Mouse (Mus musculus) thymus, postnatal 10 days (tissue): Measurements from ENCODE around the gene 4930503B20Rik.
A peak's percentile ranks its signal among the peaks of the same experiment; 100 is the strongest.

Experiments used
- DNase-seq, 2 experiments: peaks; one replicate each; pipeline ENCODE4 v3.0.0; 2021; ENCODE audit warnings: low spot score in 2 of 2

4930503B20Rik gene

DNA sequence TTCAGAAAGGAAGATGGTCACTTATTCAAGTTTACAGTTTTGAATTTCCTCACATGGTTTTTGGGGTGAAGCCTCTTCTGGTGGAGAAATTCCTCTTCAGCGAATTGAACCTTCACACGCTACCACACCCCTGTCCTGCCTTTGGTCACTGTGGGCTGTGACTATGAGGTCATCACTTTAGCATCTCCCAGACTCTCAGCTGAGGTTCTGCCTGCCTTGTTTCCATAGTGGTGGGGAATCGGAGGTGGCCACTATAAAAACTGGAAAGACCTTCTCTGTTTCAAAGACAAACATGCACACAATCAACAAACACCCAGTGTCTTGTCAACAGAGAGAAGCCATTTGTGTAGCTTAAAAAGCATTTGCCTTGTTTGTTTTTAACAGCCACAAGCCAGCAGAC is at the start of gene 4930503B20Rik:
4930503B20Rik (minus strand) TSS at position 101 of the 400 bp plus-strand sequence.
- DNase-seq = no peak

DNA sequence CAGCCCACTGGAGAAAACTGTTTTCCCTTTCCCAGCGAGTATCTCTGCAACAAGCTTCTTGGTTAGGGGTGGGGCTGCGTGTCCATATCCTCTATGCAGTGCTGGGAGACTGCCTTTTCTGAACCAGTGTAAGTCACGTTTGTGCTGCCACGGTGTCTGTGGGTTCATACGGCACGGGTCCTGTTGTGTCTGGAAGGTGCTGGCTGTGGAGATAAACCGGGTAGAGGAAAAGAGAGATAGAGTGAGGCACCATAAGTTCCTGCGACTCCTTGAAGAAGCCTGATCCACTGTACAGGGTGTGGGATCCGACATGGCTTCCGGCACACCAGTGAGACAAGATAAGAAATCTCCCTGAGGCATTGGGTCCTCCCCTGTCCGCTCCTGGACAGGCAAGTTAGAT is 48.9 kb upstream of the 4930503B20Rik start:
- no peak for DNase-seq

DNA sequence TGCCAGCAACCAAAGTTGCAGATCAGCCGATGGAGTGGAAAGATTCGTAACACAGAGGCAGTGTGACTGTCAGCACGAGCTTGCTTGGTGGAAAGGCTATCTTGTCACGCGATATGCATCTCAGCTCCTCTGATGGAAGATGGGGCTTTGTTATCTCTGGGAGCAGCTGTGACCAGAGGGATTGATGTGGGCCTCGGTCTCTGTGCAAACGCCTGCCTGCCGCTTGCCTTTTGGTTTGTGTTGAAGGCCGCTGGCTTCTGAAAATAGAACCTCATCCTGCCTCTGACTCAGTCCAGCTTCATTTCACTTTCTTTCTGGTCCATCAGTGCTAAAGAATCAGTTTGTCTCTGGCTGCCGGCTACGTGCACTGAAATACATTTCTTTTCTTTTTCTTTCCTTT is 47.9 kb upstream of the 4930503B20Rik start:
- DNase-seq = no peak

DNA sequence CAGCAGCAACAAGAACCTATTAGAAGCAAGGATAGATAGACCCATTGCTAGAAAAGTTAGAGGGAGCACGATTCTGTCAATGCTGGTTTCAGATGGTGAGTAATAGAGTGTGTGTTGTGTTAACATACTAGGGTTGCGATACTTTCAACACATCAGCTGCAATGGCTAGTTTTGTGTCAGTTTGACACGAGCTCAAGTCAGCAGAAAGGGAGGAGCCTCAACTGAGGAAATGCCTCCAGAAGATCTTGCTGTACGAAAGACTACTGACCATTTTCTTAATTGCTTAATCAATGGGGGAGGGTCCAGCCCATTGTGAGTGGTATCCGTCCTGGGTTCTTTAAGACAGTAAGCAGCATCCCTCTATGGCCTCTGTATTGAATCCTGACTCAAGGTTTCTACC is 41.4 kb upstream of the 4930503B20Rik start:
- DNase-seq = no peak

DNA sequence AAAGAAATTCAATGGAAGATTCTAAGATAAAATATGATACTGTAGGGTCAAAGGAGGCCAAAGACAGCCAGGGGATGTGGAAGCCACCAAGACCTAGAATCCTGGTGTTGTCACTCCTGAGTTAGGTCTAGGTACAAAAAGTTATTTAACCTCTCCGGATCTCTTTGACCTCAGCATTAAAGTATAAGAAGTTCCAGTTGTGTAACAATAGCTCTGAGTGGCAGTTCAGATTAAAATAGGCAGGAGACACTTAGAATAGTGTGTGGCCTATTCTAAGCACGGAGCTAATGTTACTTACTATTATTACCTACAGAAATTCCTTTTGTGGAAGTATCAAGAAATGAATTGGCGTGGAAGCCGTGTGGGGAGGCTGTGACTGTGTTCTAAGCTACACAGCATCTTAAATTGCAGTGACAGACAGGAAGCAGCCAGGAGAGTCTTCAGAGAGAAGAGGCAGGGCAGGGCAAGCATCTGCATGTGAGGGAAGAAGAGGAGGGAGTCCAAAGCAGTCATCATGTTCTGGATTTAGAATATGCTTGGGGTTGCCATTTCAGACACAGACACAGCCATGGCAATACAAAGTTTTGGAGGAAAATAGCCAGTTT is 36.1 kb upstream of the 4930503B20Rik start:
- no peak for DNase-seq

DNA sequence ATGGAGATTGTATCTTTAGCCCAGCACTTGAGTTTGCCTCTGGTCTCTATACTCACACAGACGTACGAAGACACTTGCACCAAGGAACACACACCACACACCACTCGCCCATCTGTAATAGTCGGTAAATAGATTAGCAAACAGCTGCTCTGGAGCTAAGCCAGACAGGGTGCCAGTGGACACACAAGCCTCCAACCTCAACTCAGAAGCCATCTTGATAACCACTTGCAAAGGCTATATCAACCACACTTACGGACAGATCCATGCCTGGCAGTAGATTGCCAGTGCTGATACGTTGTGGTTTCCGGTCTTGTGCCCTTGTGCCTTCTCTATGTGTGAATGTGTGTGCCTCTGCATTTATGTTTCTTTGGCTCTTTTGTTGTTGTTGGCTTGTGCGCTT is 35.3 kb upstream of the 4930503B20Rik start:
- no peak for DNase-seq

DNA sequence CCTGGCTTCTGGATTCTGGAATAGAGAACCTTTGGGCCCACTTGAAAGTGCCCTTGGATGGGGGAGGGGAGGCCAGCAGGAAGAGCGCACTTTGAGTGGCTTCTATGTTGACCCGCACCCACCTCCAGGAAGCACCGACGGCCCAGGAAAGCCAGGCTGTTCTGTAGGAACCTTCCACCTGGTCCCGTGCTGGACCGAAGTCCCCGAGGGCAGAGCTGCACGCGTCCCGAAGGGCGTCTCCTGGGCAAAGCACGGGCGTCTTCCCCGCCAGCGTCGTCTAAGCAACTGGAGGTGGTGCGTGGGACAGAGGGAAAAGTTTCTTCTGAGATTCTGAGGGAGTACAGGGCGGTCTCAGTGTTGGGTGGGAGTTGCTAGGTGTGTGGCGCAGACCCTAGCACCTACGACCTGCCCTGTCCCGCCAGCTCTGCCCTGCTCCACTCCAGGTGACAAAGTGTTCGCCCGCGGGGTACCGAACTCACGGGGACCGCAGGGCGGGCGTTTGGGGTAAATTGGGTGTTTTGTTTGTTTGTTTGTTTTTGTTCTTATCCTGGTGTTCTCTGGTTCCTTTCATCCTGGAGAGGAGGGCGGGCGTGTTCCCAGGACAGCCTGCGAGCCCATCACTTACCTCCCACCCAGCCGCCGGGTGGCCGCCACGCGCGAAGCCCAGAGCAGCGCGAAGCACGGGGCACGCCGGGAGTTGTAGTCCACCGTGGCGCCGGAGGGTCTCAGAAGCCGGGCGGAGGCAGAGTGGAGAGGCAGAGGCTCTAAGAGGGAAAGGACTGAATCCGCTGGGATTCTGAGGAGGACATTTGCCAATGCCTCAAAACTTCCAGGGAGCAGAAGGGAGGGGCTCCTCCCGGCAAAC is 33.9 kb upstream of the 4930503B20Rik start, which contains the start of gene Samd13:
Samd13 (minus strand) TSS at position 782 of the 865 bp plus-strand sequence.
- peak; percentile 58 to 61 for DNase-seq

DNA sequence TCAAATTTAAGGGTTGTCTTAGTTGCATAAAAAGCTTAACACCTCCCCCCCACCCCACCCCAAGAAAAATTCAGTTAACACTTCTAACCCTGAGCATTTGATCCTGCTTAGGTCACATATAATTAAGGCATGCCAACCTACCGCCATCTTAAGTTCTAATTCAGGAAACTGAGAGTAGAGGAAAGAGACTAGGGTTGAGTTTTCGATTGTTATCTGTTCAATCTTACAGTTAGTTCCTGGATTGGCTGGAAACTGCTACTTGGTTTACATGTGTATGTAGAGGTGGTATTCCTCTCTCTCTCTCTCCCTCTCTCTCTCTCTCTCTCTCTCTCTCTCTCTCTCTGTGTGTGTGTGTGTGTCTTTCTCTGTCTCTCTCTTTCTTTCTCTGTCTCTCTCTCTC is 32.0 kb upstream of the 4930503B20Rik start:
- no peak for DNase-seq

DNA sequence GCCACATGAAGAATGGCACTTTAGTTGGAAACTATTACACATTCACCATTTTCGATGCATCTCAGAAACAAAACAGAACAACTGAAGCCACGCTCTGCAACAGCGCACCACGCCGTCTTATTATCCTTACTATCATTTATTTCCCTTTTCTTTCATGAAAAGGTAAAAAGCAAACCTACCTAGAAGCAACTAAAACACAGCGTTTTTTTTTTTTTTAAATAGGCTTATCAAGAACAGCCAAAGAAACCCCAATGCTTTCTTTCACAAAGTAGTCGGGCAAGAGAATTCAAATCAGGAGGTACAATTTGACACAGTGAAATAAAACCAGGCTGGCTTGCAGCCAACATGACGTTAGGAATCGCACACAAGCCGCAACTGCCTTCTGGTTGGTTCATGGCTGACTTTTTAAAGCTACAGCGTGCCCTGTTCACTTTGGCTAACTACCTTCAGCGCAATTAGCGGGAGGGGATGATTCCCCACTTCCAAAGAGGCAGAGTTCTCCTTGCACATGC is 31.1 kb upstream of the 4930503B20Rik start:
- no peak for DNase-seq

DNA sequence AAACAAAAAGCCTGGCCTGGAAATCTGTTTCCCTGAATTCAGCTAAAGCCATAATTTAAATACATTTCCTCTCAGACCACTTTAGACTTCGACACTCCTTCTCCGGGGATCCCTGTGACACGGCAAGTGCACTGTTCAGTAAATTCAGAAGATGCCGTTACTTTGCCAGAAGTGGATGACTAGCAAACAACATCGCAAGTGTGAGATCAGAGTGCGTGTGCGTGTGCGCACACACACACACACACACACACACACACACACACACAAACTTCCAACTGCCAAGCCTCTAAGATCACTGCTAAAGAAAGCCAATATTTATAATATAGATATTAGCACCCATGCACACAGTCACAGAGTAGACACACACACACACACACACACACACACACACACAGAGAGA is 30.6 kb upstream of the 4930503B20Rik start:
- DNase-seq = no peak

DNA sequence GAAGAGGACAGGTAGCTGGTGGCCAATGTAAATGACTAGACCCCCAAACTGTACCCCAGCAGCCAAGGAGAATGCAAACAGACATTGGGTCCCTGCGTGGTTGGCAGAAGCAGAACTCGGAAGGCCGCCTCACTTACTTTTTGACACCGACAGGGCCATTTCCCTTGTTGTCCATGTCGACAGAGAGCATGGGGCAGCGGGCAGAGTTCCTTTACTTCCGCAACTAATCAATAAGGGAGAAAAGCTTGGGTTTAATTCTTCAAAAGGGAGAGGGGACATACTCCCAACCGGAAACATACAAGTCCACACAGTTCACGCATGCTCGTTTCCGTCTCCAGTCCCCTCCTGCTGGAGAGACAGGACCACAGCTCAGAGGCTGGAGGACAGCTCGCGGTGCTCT is 29.5 kb upstream of the 4930503B20Rik start:
- no peak for DNase-seq

DNA sequence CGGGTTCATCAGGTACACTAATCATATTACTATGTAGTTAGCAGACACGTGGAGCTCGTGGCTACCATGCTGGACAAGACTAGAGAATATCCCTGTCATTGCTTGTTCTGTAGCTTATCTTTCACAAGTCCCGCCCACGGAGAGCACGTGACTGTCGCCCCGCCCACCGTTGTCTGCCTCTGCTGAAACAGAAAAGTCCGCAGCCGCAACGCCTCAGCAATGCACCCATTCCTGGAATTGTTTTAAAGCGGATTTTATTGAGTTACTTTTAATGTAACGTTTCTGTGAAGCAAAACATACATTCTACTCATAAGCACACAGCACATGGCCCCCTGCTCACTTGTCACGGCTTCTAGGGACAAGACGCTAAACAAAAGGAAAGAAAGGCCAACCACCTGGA is 28.5 kb upstream of the 4930503B20Rik start:
- DNase-seq = no peak

DNA sequence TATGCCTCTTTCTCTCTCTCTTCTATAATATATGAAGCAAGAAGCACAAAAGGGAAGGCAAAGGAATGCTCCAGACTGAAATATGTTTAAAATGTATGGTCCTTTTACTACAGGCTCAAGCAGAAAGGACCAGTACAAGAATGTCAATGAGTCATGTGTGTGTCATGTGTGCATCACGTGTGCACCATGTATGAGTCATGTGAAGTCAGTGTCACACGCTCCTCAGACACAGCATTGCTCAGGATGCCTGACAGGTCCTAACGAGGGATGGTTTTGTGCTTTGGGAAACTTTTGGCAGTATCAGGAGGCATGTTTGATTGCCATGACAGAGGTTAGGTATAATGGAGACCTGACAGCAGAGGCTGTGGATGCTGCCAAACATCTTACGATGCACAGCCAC is 25.1 kb upstream of the 4930503B20Rik start:
- DNase-seq = no peak

DNA sequence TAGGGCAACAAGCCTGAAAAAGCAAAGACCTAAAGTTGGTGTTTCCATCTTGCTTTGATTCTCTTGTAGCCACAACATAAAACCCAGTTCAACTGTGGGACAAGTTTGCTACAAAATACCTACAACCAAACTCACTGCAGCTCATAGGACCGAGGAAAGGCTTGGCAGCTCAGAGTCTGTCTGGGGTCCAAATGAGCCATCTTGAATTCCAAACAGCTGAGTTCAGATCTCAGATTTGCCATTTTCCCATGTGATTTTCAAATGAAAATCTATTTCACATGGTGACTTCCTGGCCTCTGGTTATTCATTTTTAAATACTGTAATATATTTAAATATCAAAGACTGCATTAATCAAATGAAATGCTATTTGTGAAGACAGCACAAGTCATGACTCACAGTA is 24.0 kb upstream of the 4930503B20Rik start:
- no peak for DNase-seq

DNA sequence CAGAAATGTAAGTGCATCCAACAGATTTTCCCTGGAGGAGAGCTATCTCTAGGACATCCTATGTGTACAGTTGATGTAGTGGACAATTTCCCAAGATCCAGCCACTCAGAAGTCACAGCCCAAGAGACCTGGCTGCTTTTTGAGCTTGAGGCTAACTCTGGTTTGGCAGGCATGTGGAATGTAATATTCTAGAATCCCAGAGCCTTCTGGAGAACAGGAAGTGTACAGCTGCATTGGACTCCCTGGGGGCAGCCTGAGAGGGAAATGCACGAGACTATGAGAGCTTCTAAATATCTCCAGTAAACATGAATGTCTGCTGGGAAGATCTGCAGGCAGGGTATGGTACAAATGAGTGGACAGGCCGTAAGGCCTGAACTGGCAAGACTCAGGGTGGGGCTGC is 20.0 kb upstream of the 4930503B20Rik start:
- no peak for DNase-seq

DNA sequence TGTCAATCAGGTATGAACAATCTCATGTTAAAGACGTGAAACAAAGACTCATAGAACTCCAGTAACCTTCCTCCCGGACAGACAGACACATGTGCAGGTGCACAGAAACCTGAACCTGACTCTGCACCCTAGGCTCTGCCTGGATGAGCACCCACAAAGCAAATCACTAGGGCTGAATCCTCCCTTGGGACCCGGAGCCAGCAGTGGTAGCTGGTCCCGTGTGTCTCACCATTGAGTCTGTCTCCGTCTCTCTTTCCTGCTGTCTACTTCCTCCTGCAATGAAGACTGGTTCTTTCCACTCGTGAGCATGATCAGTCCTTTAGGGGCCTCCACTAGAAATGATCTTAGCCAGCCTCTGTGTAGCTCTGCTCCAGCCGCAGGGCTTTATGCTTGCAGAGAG is 10.8 kb upstream of the 4930503B20Rik start:
- DNase-seq = no peak

DNA sequence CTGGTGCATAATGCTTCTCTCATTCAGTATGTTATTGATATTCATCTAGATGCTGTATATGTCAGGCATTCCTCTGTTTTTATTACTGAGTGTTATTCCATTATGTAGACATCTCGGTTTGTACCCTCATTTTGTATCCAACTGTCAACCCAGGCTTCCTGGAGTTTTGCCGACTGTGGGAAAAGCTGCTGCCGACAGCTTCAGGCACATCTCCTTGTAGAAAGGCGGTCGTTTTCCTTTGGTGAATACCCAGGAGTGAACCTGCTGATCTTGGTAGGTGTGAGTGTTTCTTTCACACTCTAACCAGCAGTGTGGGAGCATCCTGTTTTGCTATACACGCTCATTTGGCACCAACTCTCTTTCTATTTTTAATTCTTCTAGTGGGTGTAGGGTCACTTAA is 9.9 kb upstream of the 4930503B20Rik start:
- DNase-seq = no peak

DNA sequence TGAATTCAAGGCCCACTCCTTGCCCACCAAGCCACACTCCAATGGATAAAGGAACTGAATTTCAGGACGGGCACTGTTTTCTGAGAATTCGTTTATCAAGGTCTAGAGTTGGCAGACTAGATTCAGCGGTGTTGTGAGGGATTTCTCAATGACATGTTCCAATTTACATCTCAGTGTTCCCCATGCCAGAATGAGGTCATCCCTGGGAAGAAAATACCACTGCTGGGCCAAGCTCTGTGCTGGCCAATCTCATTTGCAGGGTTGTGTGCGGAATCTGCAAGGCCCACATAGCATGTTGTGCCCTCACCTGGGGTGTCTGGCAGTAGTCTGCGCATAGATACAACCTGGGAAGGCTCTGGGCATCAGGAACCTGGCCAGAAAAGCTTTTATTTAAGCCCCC is 8.2 kb upstream of the 4930503B20Rik start:
- no peak for DNase-seq

DNA sequence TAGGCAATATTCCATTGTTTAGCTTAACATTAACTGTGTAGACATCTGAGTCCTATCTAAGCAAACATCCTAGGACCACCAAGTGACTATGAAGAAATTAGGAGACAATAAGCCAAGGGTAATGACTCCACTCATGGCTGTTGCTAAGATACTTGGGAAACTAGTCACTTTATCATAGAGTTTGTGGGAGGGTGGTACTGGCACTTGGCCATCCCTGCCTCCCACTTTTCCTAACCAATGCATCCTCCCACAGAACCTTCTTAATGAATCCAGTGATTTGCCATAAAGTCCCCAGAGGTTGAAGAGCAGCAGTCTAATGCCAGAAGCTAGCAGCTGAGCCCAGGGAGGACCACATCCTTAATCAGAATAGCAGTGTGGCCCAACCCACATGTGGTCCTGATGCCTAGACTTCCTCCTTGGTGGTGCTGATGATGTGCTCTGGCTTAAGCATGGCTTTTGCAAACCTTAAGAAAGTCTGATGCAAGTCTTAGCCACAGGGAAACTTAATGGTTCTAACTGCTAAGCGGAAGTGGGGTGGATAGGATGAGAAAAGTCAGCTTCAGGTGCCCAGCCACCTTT is 7.0 kb upstream of the 4930503B20Rik start:
- no peak for DNase-seq

DNA sequence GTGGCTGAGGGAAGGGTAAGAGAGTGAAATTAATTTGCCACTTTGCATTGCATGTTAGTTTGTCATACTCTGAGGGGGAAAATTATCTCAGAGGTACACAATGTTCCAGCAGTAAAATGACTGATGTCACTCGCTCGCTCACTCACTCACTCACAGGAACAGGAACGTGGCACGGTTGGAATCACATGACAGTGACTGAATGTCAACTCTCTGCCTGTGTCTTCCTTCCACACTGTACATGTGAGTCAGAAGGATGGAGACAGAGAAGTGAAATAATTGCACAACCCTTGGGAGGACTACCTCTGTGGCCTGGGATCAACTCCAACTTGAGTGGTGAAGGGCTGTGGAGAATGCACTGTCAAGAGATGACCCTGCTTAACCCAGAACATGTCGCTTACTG is 6.3 kb upstream of the 4930503B20Rik start:
- no peak for DNase-seq

DNA sequence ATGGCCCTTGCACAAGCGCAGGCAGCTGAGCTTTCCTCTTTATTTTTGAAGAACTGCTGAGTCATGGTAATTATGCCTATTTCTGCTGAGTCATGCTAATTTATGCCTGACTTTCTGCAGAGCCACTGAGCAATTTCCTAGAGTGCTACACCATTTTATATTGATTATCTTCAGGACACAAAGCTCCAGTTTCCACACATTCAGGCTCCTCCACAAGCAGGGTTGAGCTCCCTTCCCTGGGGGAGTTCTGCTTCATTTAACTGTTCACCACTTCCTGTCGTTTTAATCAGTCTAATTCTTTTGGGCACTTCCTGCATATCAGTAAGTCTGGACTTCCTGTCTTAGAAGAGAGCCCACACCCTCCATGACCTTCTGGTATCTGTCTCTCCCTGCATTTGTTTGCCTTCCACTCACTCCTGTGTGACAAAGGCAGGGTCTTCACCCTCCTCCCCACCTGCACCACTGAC is 4.0 kb upstream of the 4930503B20Rik start:
- DNase-seq = no peak

DNA sequence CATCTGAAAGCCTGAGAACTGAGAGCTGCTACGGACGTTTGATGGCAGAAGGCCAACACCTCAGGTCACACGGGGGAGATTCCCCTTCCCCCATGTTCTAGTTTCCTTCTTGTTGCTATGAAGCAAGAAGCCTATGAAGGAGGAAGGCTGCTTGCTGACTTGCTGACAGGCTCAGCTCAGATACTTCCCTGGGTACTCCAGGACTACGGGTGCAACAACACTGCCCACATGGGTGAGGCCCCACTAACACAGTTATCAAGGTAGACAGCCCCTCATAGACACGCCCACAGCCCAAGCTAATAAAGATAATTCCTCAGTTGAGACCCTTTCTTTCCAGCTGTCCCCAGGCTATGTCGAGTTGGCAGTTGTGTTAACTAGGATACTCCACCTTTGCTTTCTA is 2.6 kb upstream of the 4930503B20Rik start:
- no peak for DNase-seq

DNA sequence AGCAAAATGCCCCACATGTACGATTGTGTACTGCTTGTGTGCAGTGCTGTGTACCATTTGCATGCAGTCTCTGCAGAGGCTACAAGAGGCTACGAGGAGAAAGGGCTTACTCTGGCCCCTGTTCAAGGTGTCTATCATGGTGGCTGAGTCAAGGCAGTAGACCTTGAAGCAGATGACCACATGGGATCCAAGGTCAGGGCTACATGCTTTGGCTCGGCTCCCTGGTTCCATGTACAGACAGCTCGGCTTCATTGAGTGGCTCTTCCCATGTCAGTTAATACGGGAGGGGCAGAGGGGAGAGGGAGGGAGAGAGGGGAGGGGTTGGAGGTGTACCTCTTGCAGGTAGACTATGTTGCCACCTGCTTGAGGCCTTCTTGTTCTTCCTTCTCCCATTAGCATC is 1.3 kb upstream of the 4930503B20Rik start:
- DNase-seq = no peak
